Mouse (Mus musculus): ENCODE results near the gene Bach2. TPM values are rescaled to one million over a fixed set of nuclear protein-coding genes. Genes with fewer than 3 reads are reported as not detected.

Bach2 gene
- polyA plus RNA-seq, 1 experiment from 2014 or later = 5.9 TPM

GRCm38 (mm10) chr4:32551337-32551736, 312.7 kb downstream of the Bach2 start:
- Histone ChIP-seq H3K27me3 (ENCODE audit: insufficient read depth, low read length) (no peaks in the 10 kb centered on the region), H3K4me2 (ENCODE audit: low read length) (no peak overlapping the region), H3K27ac (no peak overlapping the region), H3K9ac (ENCODE audit: low read depth, low read length) (no peak overlapping the region), H3K4me1 (replicated peaks; ENCODE audit: insufficient read depth, low read length) (no peaks in the 10 kb centered on the region), H3K4me3 (replicated peaks; ENCODE audit: low read depth, low read length) (no peak overlapping the region), H3K36me3 (ENCODE audit: insufficient read depth, low read length) (no peaks in the 10 kb centered on the region), H3K9me3 (replicated peaks; ENCODE audit: low read length) (no peaks in the 10 kb centered on the region)
- ATAC-seq (replicated peaks; ENCODE audit: low FRiP score, low read depth) (no peak), DNase-seq (ENCODE audit: low spot score) (peak; percentile 44)
- TF ChIP-seq CTCF (IDR thresholded peaks at IDR 0.05; ENCODE audit: low read depth) = peak; percentile 66
- 53% methylated on average over 4 of the region's 4 CpGs for WGBS

GRCm38 (mm10) chr4:32555506-32555905, 316.9 kb downstream of the Bach2 start:
- Histone ChIP-seq H3K4me2 (ENCODE audit: low read length) (no peak overlapping the region), H3K27ac (no peak overlapping the region), H3K4me3 (replicated peaks; ENCODE audit: low read depth, low read length) (no peak overlapping the region), H3K4me1 (replicated peaks; ENCODE audit: insufficient read depth, low read length) (no peaks in the 10 kb centered on the region), H3K9ac (ENCODE audit: low read depth, low read length) (no peak overlapping the region), H3K27me3 (ENCODE audit: insufficient read depth, low read length) (no peaks in the 10 kb centered on the region), H3K36me3 (ENCODE audit: insufficient read depth, low read length) (no peaks in the 10 kb centered on the region), H3K9me3 (replicated peaks; ENCODE audit: low read length) (no peaks in the 10 kb centered on the region)
- DNase-seq (ENCODE audit: low spot score) (no peak), ATAC-seq (replicated peaks; ENCODE audit: low FRiP score, low read depth) (no peak)
- WGBS = 86% methylated on average over 7 of the region's 7 CpGs
- no peak for TF ChIP-seq CTCF (IDR thresholded peaks at IDR 0.05; ENCODE audit: low read depth)

- no peak overlapping the region for H3K4me3 ChIP-seq (replicated peaks; ENCODE audit: low read depth, low read length)
- no peak overlapping the region for H3K27ac ChIP-seq
- no peak for TF ChIP-seq CTCF (IDR thresholded peaks at IDR 0.05; ENCODE audit: low read depth)
- WGBS = 9% methylated on average over 6 of the region's 6 CpGs
- no peaks in the 10 kb centered on the region for H3K9me3 ChIP-seq (replicated peaks; ENCODE audit: low read length)
- no peaks in the 10 kb centered on the region for H3K4me1 ChIP-seq (replicated peaks; ENCODE audit: insufficient read depth, low read length)
- H3K9ac ChIP-seq (ENCODE audit: low read depth, low read length) = no peak overlapping the region
- H3K36me3 ChIP-seq (ENCODE audit: insufficient read depth, low read length) = 0 out of 2 replicates have a peak, but pooled peaks cover 8% of the 10 kb centered on the region
- no peak; the same call in 1 of the 2 replicates for ATAC-seq (replicated peaks; ENCODE audit: low FRiP score, low read depth)
- DNase-seq (ENCODE audit: low spot score) = peak; percentile 62
- H3K27me3 ChIP-seq (ENCODE audit: insufficient read depth, low read length) = no peaks in the 10 kb centered on the region
- no peak overlapping the region for H3K4me2 ChIP-seq (ENCODE audit: low read length)
Measured at GRCm38 (mm10) chr4:32560246-32560645, 321.6 kb downstream of the Bach2 start.

DNA sequence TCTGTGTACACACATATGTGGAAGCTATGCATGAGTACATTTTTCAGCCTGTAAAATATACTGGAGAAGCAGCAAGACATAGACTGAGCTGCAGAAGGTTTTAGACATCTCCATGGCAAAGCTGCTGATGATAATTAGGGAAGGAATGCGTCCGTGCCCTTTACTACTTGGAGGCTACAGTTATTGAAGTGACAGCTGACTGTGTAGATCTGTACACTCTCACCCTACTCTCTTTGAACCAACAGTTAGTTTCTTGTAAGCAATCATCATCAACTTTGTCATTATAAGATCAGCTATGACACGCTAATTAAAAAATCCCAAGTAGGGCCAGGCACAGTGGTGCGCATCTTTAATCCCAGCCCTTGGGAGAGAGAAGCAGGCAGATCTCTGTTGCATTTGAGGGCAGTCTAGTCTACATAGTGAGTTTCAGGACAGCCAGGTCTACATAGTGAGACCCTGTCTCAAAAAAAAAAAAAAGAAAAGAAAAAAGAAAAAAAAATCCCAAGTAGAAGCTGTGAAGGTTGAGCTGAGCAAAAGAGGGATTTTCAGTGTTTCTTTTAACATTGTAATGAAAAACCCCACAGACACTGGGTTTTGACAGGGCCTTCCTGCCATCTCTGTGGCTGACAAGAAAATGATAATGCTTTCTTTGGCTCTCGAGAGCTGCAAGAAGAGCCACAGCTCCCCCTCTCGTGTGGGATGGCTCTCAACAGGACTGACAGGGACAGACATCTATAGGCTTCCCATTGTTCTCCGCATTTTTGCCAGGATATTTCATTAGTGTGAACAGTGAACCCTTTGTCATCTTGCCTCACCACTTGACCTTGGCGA, 322.3 kb downstream of the Bach2 start:
- H3K9ac ChIP-seq (ENCODE audit: low read depth, low read length) = no peak overlapping the region
- DNase-seq (ENCODE audit: low spot score) (peak; percentile 37), ATAC-seq (replicated peaks; ENCODE audit: low FRiP score, low read depth) (no peak)
- no peaks in the 10 kb centered on the region for H3K4me1 ChIP-seq (replicated peaks; ENCODE audit: insufficient read depth, low read length)
- WGBS = 58% methylated on average over 8 of the region's 8 CpGs
- no peak overlapping the region for H3K27ac ChIP-seq
- H3K27me3 ChIP-seq (ENCODE audit: insufficient read depth, low read length) = no peaks in the 10 kb centered on the region
- TF ChIP-seq CTCF (IDR thresholded peaks at IDR 0.05; ENCODE audit: low read depth) = peak; percentile 48; the same call in 1 of the 2 replicates
- H3K4me2 ChIP-seq (ENCODE audit: low read length) = no peak overlapping the region
- H3K36me3 ChIP-seq (ENCODE audit: insufficient read depth, low read length) = 0 out of 2 replicates have a peak, but pooled peaks cover 8% of the 10 kb centered on the region
- no peak overlapping the region for H3K4me3 ChIP-seq (replicated peaks; ENCODE audit: low read depth, low read length)
- no peaks in the 10 kb centered on the region for H3K9me3 ChIP-seq (replicated peaks; ENCODE audit: low read length)

- ATAC-seq (replicated peaks; ENCODE audit: low FRiP score, low read depth) (no peak), DNase-seq (ENCODE audit: low spot score) (peak; percentile 42)
- H3K9ac ChIP-seq (ENCODE audit: low read depth, low read length) = no peak overlapping the region
- no peaks in the 10 kb centered on the region for H3K4me1 ChIP-seq (replicated peaks; ENCODE audit: insufficient read depth, low read length)
- WGBS = 52% methylated on average over 12 of the region's 12 CpGs
- TF ChIP-seq CTCF (IDR thresholded peaks at IDR 0.05; ENCODE audit: low read depth) = peak; percentile 49
- no peaks in the 10 kb centered on the region for H3K9me3 ChIP-seq (replicated peaks; ENCODE audit: low read length)
- H3K36me3 ChIP-seq (ENCODE audit: insufficient read depth, low read length) = 0 out of 2 replicates have a peak, but pooled peaks cover 8% of the 10 kb centered on the region
- no peak overlapping the region for H3K4me3 ChIP-seq (replicated peaks; ENCODE audit: low read depth, low read length)
- H3K4me2 ChIP-seq (ENCODE audit: low read length) = no peak overlapping the region
- H3K27ac ChIP-seq = no peak overlapping the region
- no peaks in the 10 kb centered on the region for H3K27me3 ChIP-seq (ENCODE audit: insufficient read depth, low read length)
Measured at GRCm38 (mm10) chr4:32561555-32562095, 323.0 kb downstream of the Bach2 start.

GRCm38 (mm10) chr4:32562319-32563115, 323.9 kb downstream of the Bach2 start:
- ATAC-seq (replicated peaks; ENCODE audit: low FRiP score, low read depth) (0 out of 2 replicates have a peak, but pooled peaks have one; percentile 29), DNase-seq (ENCODE audit: low spot score) (no peak)
- no peak overlapping the region for H3K9ac ChIP-seq (ENCODE audit: low read depth, low read length)
- H3K36me3 ChIP-seq (ENCODE audit: insufficient read depth, low read length) = 0 out of 2 replicates have a peak, but pooled peaks cover 8% of the 10 kb centered on the region
- WGBS = 93% methylated on average over 35 of the region's 35 CpGs
- H3K27ac ChIP-seq = no peak overlapping the region
- no peaks in the 10 kb centered on the region for H3K9me3 ChIP-seq (replicated peaks; ENCODE audit: low read length)
- TF ChIP-seq CTCF (IDR thresholded peaks at IDR 0.05; ENCODE audit: low read depth) = no peak
- no peak overlapping the region for H3K4me3 ChIP-seq (replicated peaks; ENCODE audit: low read depth, low read length)
- no peak overlapping the region for H3K4me2 ChIP-seq (ENCODE audit: low read length)
- no peaks in the 10 kb centered on the region for H3K27me3 ChIP-seq (ENCODE audit: insufficient read depth, low read length)
- H3K4me1 ChIP-seq (replicated peaks; ENCODE audit: insufficient read depth, low read length) = no peaks in the 10 kb centered on the region
